Mouse (Mus musculus): Measurements from ENCODE around the gene Mucl3. TPM values are rescaled to one million over a fixed set of nuclear protein-coding genes. Genes with fewer than 3 reads are reported as not detected.

Gene Mucl3
- total RNA-seq, 2 experiments from 2014 or later, result not detected

GRCm38 (mm10) chr17:35635699-35636111 is 7.8 kb downstream of the Mucl3 start:
- DNase-seq, result peak; percentile 80

GRCm38 (mm10) chr17:35635202-35635601 is 8.3 kb downstream of the Mucl3 start:
- DNase-seq, result no peak

- peak; percentile 17 for DNase-seq
Observed at GRCm38 (mm10) chr17:35633992-35634391, 9.5 kb downstream of the Mucl3 start.

- no peak for DNase-seq
Observed at GRCm38 (mm10) chr17:35626537-35626936, 17.0 kb downstream of the Mucl3 start, which contains the start of gene Gm9573. Gene Gm9573 (minus strand): TSS chr17:35626637.

- DNase-seq, result no peak
Observed at GRCm38 (mm10) chr17:35617127-35617526, 26.4 kb downstream of the Mucl3 start.

GRCm38 (mm10) chr17:35601736-35602354 is 41.6 kb downstream of the Mucl3 start:
- no peak for DNase-seq

GRCm38 (mm10) chr17:35601249-35601648 is 42.2 kb downstream of the Mucl3 start, which contains the start of gene Sfta2:
Gene Sfta2 (plus strand): TSS chr17:35601549.
- DNase-seq, result no peak

GRCm38 (mm10) chr17:35597399-35597798 is 46.1 kb downstream of the Mucl3 start:
- DNase-seq, result no peak

GRCm38 (mm10) chr17:35594456-35594855 is 49.0 kb downstream of the Mucl3 start:
- no peak for DNase-seq

- no peak for DNase-seq
Observed at GRCm38 (mm10) chr17:35593786-35594185, 49.7 kb downstream of the Mucl3 start.

- DNase-seq, result no peak
Observed at GRCm38 (mm10) chr17:35592131-35592530, 51.4 kb downstream of the Mucl3 start.

GRCm38 (mm10) chr17:35591731-35592130 is 51.8 kb downstream of the Mucl3 start:
- no peak for DNase-seq

- no peak for DNase-seq
Observed at GRCm38 (mm10) chr17:35591219-35591578, 52.3 kb downstream of the Mucl3 start.

- DNase-seq, result peak; percentile 87
Observed at GRCm38 (mm10) chr17:35590410-35591218, 52.9 kb downstream of the Mucl3 start.

GRCm38 (mm10) chr17:35588387-35588786 is 55.1 kb downstream of the Mucl3 start:
- no peak for DNase-seq

GRCm38 (mm10) chr17:35587291-35587690 is 56.2 kb downstream of the Mucl3 start:
- no peak for DNase-seq

Other genes starting within 250 kb of the Mucl3 start
- 1 to 10 TPM; 3.2 to 4.6 TPM for gene H2-Q6, start 218.8 kb downstream of the Mucl3 start, total RNA-seq (2021)
- gene H2-Q7, start 204.5 kb downstream of the Mucl3 start, total RNA-seq (2021), result 1 to 10 TPM; 5.1 to 5.2 TPM
- gene H2-Q10, start 173.6 kb downstream of the Mucl3 start, total RNA-seq (2021), result 100 to 1,000 TPM in 1 of 2 experiments, 10 to 100 TPM in 1; 41.1 to 106 TPM
- gene Pou5f1, start 137.7 kb downstream of the Mucl3 start, total RNA-seq (2021), result under 1 TPM; 0.18 to 0.64 TPM
- gene Tcf19, start 126.9 kb downstream of the Mucl3 start, total RNA-seq (2021), result 10 to 100 TPM; 20.3 to 25.1 TPM
- 10 to 100 TPM in 1 of 2 experiments, 1 to 10 TPM in 1; 9.9 to 15.8 TPM for gene Cchcr1, start 126.6 kb downstream of the Mucl3 start, total RNA-seq (2021)
- not detected for gene Psors1c2, start 110.5 kb downstream of the Mucl3 start, total RNA-seq (2021)
- gene Cdsn, start 91.6 kb downstream of the Mucl3 start, total RNA-seq (2021), result under 1 TPM; 0.24 to 0.30 TPM
- not detected for gene 2300002M23Rik, start 76.2 kb downstream of the Mucl3 start, total RNA-seq (2021)
- gene Sfta2, start 42.1 kb downstream of the Mucl3 start, total RNA-seq (2021), result not detected
- not detected for gene Gm9573, start 17.1 kb downstream of the Mucl3 start, total RNA-seq (2021)
- gene Vars2, start 23.9 kb upstream of the Mucl3 start, total RNA-seq (2021), result 10 to 100 TPM; 49.2 to 66.4 TPM
- 10 to 100 TPM; 27.6 to 32.2 TPM for gene Gtf2h4, start 30.0 kb upstream of the Mucl3 start, total RNA-seq (2021)
- 10 to 100 TPM; 33.7 to 39.6 TPM for gene Ddr1, start 60.9 kb upstream of the Mucl3 start, total RNA-seq (2021)
- 10 to 100 TPM in 1 of 2 experiments, 1 to 10 TPM in 1; 7.6 to 19.0 TPM for gene Ier3, start 178.0 kb upstream of the Mucl3 start, total RNA-seq (2021)
- gene Flot1, start 179.5 kb upstream of the Mucl3 start, total RNA-seq (2021), result 10 to 100 TPM; 54.6 to 70.8 TPM
- gene Tubb5, start 194.6 kb upstream of the Mucl3 start, total RNA-seq (2021), result 100 to 1,000 TPM; 351 to 404 TPM
- gene Mdc1, start 197.8 kb upstream of the Mucl3 start, total RNA-seq (2021), result 10 to 100 TPM; 21.9 to 27.1 TPM
- gene Nrm, start 217.6 kb upstream of the Mucl3 start, total RNA-seq (2021), result 10 to 100 TPM; 12.7 to 18.3 TPM
- gene Ppp1r18, start 221.9 kb upstream of the Mucl3 start, total RNA-seq (2021), result 10 to 100 TPM; 35.4 to 35.6 TPM
- gene Dhx16, start 236.1 kb upstream of the Mucl3 start, total RNA-seq (2021), result 10 to 100 TPM; 36.8 to 38.0 TPM

Data from adrenal gland, postnatal 10 days (tissue).